Mouse (Mus musculus): ENCODE results near the gene Vav2.
A peak's percentile ranks its signal among the peaks of the same experiment; 100 is the strongest.

Gene Vav2

DNA sequence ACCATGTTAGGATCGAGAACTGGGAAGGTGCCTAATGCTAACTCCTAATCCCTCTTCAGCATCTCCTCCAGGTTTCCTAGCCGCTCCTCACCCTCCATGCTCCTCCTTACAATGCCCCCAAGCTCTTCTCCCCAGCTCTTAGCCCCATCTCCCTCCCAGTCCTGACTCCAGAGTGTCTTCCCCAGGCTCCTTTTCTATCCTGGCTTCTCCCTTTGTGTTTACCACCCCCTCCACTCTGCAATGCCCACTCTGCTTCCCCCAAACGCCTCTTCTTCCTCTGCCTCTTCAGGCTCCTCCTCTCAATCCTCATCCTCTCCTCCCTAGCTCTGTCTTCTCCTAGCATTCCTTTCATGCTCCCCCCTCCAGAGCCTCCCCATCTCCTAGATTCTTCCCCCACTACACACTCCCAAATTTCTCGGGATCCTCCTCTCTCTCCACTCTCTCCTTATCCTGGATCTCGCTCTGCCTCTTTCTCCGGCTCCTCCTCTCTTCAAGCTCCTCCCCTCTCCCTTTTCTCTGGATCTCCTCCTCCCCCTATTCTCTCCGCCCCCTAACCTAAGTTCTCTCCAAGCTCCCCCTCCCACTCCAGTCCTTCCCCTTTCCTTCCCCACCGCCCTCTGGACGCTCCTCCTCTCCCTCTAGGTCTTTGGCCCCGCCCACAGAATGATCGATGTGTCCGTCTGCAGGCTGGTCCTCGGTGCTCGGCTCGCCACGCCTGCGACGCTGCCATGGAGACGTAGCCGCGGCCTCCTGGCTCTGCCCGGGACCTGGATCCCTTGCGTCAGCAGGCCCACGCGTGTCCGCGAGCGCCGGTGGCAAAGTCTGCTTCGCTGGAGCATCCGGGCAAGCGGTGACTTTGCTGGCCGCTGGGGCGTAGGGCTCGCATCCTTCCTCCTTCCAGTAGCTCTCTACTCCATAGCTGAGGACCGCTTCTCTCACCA lies 15.2 kb upstream of the Vav2 start, which contains the start of gene Brd3os:
TSS of gene Brd3os (plus strand) at position 558 of the 941 bp plus-strand sequence.
- DNase-seq (ENCODE audit: low spot score): peak; percentile 75

DNA sequence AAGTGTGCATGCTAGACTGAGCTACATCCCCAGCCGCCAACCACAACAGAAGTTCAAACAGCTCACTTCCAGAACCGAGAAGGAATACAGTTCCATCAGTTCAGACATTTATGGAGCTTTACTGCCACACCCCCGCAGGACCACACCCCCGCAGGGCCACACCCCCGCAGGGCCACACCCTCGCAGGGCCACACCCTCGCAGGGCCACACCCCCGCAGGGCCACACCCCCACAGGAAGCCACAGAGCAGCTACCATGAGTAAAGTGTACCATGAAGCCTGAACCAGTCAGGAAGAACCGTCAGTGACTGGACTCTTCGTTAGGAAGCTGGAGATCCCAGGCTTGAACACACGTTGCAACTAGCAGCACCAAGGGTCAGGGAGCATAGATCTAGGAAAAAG lies 11.4 kb upstream of the Vav2 start:
- no peak for DNase-seq (ENCODE audit: low spot score)

DNA sequence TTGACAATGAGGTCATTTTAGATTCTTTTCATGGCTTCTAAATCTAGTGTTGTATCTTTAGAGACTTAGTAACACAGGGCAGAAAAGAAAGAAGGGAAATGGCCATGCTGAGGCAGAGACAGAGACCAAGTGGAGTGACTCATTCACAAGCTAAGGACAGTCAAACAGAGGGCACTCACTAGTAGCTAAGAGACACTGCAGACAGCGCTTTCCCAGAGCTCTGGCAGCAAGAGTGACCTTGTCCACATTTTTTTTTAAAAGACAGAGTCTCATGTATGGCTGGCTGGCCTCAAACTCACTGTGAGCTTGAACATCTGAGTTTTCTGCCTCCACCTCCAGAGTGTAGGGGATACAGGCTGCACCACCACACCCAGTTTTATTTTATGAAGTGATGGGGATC lies 11.0 kb upstream of the Vav2 start:
- no peak for DNase-seq (ENCODE audit: low spot score)

DNA sequence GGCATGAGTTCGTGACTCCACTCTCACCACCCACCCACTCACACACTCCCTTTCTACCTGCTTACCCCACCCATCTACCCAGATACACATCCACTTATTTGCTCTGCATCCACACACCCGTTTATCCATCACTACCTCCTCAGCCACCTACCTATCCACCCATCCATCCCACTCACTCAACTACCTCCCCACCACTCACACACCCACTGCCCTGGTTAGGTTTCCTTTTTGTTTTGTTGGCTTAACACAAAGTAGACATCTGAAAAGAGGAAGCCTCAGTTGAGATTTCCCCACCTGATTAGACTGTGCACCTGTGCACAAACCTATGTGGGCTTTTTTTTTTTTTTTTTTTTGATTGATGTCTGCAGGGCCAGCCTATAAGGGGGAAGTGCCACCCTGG lies 5.8 kb upstream of the Vav2 start:
- no peak for DNase-seq (ENCODE audit: low spot score)

DNA sequence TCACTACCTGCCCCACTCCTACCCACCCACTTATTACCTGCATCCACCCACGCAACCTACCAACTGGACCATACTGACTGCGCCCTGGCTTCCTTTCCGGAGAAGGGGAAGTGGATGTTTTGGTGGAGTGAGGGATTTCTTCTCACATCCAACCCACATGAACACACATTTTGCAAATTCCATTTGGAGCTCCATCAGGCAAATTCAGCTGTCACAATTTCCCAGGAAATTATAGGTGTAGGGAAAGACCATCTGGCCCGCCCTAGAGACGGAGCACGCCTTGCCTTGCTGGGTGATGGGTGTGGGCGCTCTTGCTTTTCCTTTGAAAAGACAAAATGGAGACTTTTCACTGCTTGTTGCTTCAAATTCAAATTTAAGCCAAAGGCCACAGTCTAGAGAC lies 3.8 kb upstream of the Vav2 start:
- DNase-seq (ENCODE audit: low spot score): no peak

DNA sequence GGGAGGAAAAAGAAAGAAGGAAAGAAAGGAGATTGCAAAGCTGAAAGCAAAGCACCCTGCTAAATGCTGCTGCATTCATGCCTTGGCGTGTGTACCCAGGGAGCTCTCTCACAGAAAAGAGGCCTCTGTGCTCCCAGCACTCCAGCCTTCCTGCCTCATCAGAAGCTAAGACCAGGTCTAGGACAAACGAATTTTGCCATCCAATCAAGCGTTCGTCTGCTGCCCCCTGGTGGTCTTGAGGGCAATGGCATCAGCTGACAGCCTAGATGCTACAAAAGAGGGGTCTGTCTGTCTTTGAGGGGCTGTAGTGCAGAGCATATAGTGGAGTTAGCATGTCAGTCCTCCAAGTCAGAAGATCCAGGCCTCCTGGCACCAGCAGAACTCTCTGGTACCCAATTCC lies 1.2 kb upstream of the Vav2 start:
- DNase-seq (ENCODE audit: low spot score): peak; percentile 75

DNA sequence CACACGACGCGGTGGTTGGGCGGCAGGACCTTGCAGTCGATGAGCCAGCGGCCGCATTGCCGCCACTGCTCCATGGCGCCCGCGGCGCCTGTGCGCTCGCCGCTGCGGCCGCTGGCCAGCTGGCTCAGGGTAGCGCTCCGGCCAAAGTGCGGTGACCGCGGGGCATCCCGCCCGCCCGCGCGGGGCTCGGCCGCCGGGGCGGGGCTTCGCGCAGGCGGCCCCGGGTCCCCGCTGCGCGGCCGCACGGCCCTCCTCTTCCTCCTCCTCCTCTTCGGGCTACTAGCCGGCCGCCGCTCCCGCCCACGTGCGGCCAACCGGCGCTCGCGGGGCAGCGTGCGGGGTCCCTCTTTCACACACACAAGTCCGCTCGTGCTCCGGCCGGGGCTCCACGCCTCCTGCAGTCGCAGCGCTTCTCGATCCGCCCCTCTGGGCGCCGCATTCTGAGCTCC lies 403 bp downstream of the Vav2 start:
- DNase-seq (ENCODE audit: low spot score): no peak

DNA sequence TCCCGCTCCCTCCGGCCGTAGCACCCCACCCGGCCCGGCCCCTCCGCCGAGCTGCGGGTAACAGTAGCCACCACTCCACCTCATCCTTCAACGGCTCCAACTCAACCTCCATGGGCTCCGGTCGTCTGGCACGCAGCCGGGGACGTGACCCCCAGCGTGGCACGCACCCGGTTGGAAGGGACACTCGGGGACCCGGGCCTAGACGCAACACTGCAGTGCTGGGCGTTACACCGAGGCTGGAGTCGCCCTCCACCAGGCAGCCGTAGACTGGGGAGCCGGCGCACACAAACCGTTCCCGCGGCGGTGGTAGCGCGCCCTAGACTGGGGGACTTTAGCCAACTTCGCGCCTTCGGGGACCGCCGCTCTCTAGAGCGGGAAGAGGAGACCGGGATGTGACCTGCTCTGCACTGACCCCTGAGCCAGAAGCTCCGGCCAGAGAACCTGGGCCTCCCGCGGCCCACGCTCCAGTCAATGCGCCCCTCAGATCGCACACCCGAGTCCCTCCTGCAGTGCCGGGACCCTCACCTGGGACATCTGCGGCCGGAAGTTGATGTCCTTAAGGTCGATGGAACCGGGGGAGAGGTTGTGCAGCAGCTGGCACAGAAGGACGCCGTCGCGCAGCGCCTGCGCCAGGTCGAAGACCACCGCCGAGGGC lies 955 bp downstream of the Vav2 start:
- peak; percentile 30 for DNase-seq (ENCODE audit: low spot score)

DNA sequence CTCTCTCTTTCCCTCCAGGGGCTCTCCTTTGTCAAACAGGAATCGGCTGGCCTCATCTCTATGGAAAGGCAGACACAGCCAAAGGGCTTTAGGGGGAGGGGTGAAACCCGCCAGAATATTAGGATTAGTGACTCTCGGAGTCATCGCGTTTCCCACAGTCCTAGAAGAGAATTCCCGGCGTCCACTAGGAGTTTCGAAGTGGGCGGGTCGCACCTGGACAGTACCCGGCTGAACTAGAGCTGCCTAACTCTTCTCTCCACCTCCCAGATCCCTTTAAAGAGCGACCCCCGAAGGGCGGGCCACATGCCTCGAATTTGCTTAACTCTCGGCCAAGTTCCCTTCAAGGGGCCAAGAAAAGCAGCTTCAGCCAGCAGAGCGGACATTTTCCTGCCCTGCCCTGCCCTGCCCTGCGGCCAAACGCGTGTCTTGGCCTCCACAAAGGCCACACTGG lies 1.6 kb downstream of the Vav2 start:
- no peak for DNase-seq (ENCODE audit: low spot score)

DNA sequence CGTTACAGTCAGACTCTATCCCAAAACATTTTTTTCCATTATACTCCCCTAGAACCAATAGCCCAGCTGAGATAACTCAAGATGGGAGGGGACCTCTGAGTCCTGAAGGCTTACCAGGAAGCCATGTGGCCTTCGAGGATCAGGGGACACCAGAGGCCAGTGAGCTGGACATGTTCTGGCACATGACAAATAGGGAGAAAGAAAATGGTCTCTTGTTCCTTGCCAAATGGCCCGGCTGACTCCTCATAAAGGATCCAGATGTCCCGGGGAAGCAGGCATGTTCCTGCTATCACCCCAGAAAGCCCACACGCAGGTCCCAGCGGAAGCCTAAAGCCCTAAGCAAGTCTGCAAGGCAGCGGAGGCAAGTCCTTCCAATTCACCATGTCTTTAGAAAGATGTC lies 3.2 kb downstream of the Vav2 start:
- DNase-seq (ENCODE audit: low spot score): no peak

DNA sequence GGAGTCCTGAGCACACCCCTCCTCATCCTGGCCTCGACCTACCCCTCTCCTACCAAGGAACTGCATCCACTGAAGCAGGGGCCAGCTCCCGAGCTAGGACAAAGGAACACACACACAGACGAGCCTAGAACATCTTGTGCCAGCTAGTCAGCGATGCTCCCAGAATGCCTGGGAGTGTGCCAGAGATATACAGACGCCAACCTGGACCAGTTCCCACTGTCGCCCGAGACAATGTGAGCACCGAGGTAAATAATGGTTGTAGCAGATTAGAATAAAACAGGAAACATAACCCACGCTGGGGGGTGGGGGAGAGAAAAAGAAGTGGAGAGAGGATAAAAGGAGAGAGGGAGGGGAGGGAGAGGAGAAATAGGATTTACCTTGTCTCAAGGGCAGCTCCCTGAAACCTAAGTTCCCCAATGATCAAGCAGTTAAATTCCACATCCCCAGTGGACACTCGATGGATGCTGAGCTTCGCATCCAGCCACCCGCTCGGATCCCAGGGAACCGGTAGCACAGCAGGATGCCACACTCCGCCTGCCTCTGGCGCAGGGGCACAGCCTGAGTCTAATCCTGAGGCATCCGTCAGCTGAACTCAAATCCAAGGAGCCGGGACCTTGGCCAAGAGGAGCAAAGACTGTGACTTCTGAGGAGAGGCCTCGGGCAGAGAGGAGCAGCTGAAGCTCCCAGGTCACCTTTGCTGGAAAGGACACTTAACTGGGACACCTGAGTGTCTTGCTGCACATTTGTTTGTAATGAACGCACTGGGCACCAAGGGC lies 5.4 kb downstream of the Vav2 start:
- no peak for DNase-seq (ENCODE audit: low spot score)

DNA sequence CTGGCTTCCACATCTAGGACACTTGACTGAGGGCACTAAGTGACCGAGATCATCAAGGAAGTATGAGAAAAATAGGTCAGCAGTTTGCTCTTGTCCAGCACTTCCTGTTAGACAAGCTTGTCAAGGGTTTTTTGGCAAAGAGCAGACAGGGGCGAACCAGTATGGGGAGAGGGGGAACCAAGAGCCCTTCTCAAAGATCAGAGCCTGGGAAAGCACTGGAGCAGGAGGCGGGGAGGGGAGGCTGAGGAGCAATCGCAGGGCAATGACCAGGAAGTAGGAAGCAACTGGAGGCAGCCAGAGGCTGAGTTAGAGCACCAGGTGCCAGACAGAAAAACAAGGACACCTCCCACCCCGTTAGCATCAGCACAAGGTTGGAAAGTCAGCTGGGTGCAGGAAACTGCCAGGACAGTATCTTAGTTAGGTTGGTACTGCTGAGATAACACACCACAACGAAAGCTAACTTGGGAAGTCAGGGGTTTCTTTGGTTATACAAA lies 8.2 kb downstream of the Vav2 start:
- no peak for DNase-seq (ENCODE audit: low spot score)

DNA sequence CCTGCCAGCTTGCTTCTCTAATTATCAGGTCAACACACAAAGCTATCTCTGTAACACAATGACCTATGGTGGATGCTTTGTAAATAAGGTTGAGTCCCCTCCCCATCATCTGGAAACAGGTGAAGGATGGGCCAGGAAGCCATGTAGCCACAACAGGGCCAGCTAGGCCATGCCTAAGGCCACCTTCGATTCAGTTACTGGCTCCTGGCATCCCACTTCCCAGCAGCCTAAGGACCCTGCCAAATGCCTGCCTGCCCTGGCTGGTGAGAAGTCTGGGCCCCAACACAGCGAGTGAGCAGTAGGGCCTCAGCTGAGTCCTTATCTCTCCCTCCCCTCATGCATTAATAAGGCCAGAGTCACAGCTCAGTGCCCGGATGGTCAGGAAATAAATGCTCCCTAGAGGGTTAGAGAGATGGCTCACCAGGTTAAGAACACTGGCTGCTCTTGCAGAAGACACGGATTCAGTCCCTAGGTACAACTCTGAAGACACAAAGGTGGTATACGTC lies 9.1 kb downstream of the Vav2 start:
- DNase-seq (ENCODE audit: low spot score): no peak

DNA sequence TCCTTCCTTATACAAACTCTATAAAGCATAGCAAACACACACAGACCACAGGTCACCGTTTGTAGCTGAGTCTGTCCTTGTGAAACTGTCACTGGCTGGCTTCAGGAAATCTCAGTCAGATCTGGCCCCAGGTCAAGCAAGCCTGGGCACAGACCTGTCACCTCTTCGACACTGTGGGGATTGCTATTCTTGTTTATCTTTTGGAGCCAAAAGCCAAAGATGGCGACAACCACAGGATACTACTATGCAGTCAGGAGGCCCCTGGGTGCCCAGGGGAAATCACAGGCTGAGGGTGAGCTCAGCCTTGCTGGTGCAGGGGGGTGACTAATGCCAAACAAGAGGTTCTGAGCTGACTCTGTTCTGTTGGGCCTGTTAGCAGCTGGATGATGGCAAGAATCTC lies 10.4 kb downstream of the Vav2 start:
- no peak for DNase-seq (ENCODE audit: low spot score)

DNA sequence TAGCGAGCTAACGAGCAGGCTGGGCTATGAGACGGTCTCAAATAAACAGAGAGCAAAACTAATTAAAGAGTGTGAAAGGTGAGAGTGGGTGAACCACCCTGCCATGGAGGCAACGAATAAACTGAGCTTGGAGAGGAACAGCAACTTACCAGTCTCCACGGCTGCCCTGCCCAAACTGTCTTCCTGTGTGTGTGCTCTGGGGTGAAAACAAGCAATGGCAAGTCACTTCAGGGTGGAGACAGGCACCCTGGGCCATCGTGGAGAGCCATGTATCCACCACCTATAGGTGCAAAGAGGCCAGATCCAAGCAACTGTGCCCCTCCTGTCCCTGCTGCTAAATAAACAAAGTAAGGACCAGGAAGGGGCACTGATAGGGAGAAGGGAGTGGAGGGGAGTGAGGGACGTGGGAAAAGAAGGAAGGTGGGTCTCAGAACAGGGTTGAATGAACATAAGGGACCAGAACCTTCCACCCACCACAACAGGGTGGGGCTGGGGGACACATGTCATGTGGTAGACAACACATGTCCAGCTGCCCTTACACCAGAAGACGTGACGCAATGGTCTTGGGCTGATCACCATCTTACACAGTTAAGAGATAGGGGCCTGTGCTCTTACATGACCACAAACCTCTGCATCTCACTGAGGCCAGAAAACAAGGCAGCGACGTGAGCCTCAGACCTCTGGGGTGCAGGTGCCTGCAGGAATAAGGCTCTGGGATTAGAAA lies 11.6 kb downstream of the Vav2 start:
- DNase-seq (ENCODE audit: low spot score): no peak

DNA sequence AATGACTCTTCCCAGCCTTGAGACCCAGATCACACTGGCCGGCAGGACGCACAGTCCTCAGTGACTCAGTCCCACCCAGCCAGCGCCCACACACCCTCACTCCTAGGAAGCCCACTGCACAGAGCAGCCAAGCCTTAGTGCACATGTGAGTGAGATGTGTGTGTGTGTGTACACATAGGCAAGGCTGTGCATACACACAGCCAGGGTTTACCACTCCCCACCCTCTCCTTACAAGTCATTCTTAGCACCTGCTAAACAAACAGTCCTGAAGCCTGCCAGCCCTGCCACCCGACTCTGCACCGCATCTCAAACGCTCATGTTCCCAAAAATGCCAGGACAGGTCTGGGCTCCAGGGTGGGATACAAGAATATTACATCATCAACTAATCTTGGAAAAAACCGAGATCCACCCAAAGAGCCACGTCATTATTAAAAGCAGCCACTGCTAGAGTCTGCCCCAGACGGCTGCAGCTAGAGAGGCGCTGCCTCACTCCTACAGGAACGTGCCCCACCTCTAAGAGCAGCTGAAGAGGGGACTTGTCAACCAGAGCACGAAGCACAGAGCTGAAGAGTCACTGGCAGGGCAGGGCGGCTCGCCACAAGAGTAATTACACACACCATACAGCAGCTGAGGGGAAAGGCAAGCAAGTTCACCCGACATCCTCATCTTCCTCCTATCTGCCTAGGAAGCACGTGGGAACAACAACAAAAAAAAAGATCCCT lies 12.7 kb downstream of the Vav2 start:
- no peak for DNase-seq (ENCODE audit: low spot score)

DNA sequence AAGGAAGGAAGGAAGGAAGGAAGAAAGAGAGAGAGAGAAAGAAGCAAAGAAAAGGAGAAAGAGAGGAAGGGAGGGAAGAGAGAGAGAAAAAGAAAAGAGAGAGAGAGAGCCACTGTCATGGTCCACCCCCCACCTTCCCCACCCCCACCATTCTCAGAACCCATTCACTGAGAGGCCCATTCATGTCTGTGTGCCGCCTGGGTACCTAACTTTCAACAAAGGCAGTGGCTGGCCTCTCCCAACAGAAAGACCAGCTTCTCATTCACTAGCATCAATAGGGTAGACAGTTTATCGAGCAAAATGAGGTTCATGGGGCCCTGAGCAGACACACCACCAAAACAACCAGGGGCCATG lies 13.3 kb downstream of the Vav2 start:
- DNase-seq (ENCODE audit: low spot score): no peak

DNA sequence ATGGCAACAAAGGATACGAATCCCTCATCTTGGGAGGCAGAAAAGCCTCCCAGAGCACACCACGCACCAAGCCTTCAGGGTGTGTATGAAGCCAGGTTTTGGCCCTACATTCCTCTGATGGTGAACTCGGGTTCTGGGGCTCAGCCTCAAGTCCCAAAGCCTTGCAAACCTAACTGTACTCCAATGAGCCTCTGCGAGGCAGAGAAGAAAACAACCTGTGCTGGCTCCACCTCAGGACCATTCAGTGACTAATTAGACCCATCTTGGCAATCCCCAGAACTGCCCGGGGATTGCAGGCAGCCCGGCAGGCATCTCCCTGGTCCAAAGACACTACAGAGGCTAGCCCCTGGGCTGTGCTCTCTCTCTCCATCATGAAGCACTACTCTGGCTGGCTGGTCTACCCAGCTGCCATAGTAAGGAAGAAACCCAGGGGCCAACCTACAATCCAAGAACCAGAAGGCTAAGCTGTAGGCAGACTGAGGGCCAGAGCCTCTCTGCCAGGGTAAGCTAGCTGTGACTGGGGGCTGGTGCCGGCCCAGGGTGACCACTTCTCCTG lies 14.5 kb downstream of the Vav2 start:
- no peak for DNase-seq (ENCODE audit: low spot score)

DNA sequence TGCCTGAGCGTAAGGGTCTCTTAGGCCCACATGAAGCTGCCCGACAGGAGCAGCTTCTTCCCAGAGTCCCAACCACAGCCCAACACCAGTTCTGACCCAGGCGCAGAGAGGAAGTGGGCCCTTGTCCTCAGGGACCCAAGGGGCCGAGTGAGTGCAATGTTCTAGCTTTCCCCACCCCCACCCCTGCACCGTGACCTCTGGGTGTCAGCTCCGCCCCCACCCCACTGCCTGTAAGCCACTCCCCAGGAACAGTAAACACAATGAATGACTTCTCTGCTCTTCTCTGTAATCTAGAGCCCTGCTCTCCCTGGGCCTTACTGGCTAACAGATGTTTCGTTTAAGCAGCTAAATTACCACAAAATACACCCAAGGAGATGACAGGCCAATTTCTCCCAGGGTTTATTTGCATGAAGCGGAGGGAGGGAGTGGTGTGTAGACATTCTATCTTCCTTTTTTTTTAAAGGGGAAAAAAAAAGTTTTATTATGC lies 15.1 kb downstream of the Vav2 start:
- no peak for DNase-seq (ENCODE audit: low spot score)

DNA sequence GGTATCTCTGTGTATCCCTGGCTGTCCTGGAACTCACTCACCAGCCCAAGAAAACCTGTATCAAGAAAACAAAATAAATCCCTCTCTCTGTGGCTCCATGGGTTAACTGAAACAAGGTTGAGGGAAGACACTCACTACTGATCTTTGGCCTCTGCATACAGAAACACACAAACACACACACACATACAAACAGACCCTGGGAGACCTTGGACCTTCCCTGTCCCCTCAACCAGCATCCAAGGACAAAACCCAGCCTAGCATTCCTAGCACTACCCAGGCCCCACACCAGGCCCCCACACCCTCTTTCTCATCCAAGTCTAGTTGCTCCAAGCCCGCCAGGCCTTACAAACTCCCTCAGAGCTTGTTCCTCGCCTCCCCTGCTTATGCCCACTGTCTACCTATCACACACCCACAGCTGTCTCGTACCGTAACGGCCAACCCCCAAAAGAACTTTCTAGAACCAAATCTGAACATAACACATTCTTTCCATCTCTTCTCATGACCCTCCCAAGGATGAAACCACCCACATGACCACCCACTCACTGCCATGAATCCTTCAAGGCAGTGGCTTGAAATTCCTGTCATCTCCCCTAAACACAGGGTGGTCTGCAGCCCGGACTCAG lies 16.2 kb downstream of the Vav2 start:
- no peak for DNase-seq (ENCODE audit: low spot score)
